Mouse (Mus musculus) spleen, postnatal 14 days (tissue): Measurements from ENCODE around the gene AI413582.

Experiments
- DNase-seq, 2 experiments: peaks; one replicate each; pipeline ENCODE4 v3.0.0; 2021 to 2022; ENCODE audit warnings: low spot score in 2 of 2

AI413582 gene

DNA sequence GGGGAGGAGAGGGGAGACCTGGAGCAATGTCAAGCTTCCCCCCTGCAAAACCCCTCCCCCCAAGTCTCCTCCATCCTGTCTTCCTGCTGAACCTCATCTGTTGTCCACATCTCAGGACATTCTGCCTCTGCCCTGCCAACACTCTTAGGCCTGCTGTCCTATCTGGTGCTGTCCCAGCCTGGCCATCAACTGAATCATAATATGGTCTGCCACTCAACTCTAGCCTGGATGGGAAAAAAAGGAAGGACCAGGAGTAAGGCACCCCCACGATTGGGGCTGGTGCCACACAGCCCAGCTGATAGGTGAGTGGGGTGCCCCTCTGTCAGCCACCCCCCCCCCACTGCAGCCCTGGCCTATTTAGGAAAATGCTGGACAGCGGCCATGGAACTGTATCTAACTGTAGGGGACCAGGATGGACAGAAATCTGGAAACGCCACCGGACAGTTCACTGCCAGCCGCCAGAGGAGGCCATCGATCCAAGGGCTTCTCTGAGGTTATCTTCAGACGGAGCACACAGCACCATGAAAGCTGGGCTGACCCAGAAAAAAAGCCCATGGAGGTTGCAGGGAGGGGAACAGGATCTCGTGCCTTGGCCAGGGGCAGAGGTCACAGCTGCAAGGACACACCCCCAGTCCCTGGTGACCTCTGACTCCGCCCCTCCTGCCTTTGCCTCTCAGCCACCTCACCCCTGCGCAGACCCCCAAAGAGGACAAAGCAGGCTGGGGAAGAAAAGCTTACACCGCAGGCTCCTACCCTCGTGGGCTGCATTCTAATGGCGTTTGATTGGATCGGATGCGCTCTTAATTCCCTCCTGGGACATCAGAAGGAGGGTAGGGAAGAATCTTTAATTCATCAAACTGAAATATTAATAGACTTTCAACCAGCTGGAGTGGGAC, 46.6 kb downstream of the AI413582 start:
- DNase-seq: no peak

- DNase-seq: no peak
These were observed 47.3 kb downstream of the AI413582 start for GRCm38 (mm10) chr17:27518296-27518695.

- no peak for DNase-seq
These were observed 51.4 kb downstream of the AI413582 start for GRCm38 (mm10) chr17:27513916-27514762.
